Mouse (Mus musculus) erythroblast, embryonic 14.5 days (primary cell): ENCODE measurements around the gene Wdfy3. TPM values are rescaled to one million over a fixed set of nuclear protein-coding genes. Genes with fewer than 3 reads are reported as not detected.

Source experiments
- H3K27me3 ChIP-seq: 2 replicates; pipeline ENCODE4 v1.6.1; 2012; ENCODE audit warnings: inconsistent platforms; ENCODE audit not compliant: control insufficient read depth
- H3K36me3 ChIP-seq: 2 replicates; pipeline ENCODE4 v1.6.1; 2012; ENCODE audit warnings: mild to moderate bottlenecking, inconsistent platforms; ENCODE audit not compliant: control insufficient read depth
- H3K4me1 ChIP-seq: 2 replicates; pipeline ENCODE4 v1.6.1; 2012; ENCODE audit warnings: inconsistent platforms; ENCODE audit not compliant: control insufficient read depth
- H3K4me3 ChIP-seq: replicated peaks from 2 replicates; pipeline ENCODE3; 2012; ENCODE audit warnings: moderate library complexity, mild to moderate bottlenecking, inconsistent platforms
- H3K9me3 ChIP-seq: 2 replicates; pipeline ENCODE4 v1.6.1; 2012; ENCODE audit warnings: low read length, inconsistent platforms, mixed read lengths; ENCODE audit not compliant: control insufficient read depth
- GATA1 ChIP-seq: IDR thresholded peaks from 2 replicates; pipeline ENCODE4 v1.6.1; 2012; ENCODE audit warnings: low read length, inconsistent platforms, mixed read lengths
- TAL1 ChIP-seq: IDR thresholded peaks from 3 replicates; pipeline ENCODE4 v1.6.1; 2012; ENCODE audit warnings: low read length, inconsistent platforms, mixed read lengths
- polyA plus RNA-seq: library from polyadenylated mRNA; stranded (reverse); fragments of >175 nt; gene quantifications from 2 replicates; pipeline ENCODE4 v1.2.3, GENCODE M21; 2012

Gene Wdfy3
- polyA plus RNA-seq, 1 experiment, result 0.18 TPM

GRCm38 (mm10) chr5:101863946-101864345, 205.8 kb downstream of the Wdfy3 start:
- no peak for TF ChIP-seq GATA1
- TF ChIP-seq TAL1, result no peak
- Histone ChIP-seq H3K4me3 (no peak overlapping the region), H3K9me3 (no peaks in the 10 kb centered on the region), H3K27me3 (no peaks in the 10 kb centered on the region), H3K36me3 (peaks cover 71% of the 10 kb centered on the region), H3K4me1 (no peaks in the 10 kb centered on the region)

- Histone ChIP-seq H3K27me3 (no peaks in the 10 kb centered on the region), H3K4me3 (no peak overlapping the region), H3K9me3 (no peaks in the 10 kb centered on the region), H3K36me3 (peaks cover 68% of the 10 kb centered on the region), H3K4me1 (no peaks in the 10 kb centered on the region)
- TF ChIP-seq GATA1 (no peak), TAL1 (no peak)
Measured at GRCm38 (mm10) chr5:101862651-101863050, 207.1 kb downstream of the Wdfy3 start.

GRCm38 (mm10) chr5:101861786-101862571, 207.7 kb downstream of the Wdfy3 start:
- Histone ChIP-seq H3K27me3 (no peaks in the 10 kb centered on the region), H3K9me3 (no peaks in the 10 kb centered on the region), H3K4me1 (no peaks in the 10 kb centered on the region), H3K36me3 (peaks cover 74% of the 10 kb centered on the region), H3K4me3 (no peak overlapping the region)
- TF ChIP-seq TAL1 (no peak), GATA1 (no peak)

- TF ChIP-seq GATA1 (no peak), TAL1 (no peak)
- Histone ChIP-seq H3K27me3 (no peaks in the 10 kb centered on the region), H3K4me1 (no peaks in the 10 kb centered on the region), H3K4me3 (no peak overlapping the region), H3K36me3 (peaks cover 77% of the 10 kb centered on the region), H3K9me3 (no peaks in the 10 kb centered on the region)
Measured at GRCm38 (mm10) chr5:101858891-101859436, 210.8 kb downstream of the Wdfy3 start.

- H3K36me3 ChIP-seq, result peaks cover 75% of the 10 kb centered on the region
- H3K4me3 ChIP-seq, result no peak overlapping the region
- no peaks in the 10 kb centered on the region for H3K9me3 ChIP-seq
- no peak for TF ChIP-seq GATA1
- TF ChIP-seq TAL1, result no peak
- H3K4me1 ChIP-seq, result peaks cover 8% of the 10 kb centered on the region
- H3K27me3 ChIP-seq, result no peaks in the 10 kb centered on the region
Measured at GRCm38 (mm10) chr5:101855475-101855874, 214.2 kb downstream of the Wdfy3 start.

GRCm38 (mm10) chr5:101854667-101855066, 215.1 kb downstream of the Wdfy3 start:
- H3K36me3 ChIP-seq, result peaks cover 77% of the 10 kb centered on the region
- no peak for TF ChIP-seq GATA1
- TF ChIP-seq TAL1, result no peak
- no peak overlapping the region for H3K4me3 ChIP-seq
- no peaks in the 10 kb centered on the region for H3K9me3 ChIP-seq
- H3K4me1 ChIP-seq, result peaks cover 8% of the 10 kb centered on the region
- no peaks in the 10 kb centered on the region for H3K27me3 ChIP-seq

- peaks cover 77% of the 10 kb centered on the region for H3K36me3 ChIP-seq
- H3K4me1 ChIP-seq, result peaks cover 8% of the 10 kb centered on the region
- no peaks in the 10 kb centered on the region for H3K27me3 ChIP-seq
- no peak for TF ChIP-seq TAL1
- no peak for TF ChIP-seq GATA1
- no peaks in the 10 kb centered on the region for H3K9me3 ChIP-seq
- no peak overlapping the region for H3K4me3 ChIP-seq
Measured at GRCm38 (mm10) chr5:101854100-101854499, 215.6 kb downstream of the Wdfy3 start.

- Histone ChIP-seq H3K9me3 (no peaks in the 10 kb centered on the region), H3K27me3 (no peaks in the 10 kb centered on the region), H3K4me3 (no peak overlapping the region), H3K36me3 (peaks cover 81% of the 10 kb centered on the region), H3K4me1 (peaks cover 17% of the 10 kb centered on the region)
- TF ChIP-seq TAL1 (no peak), GATA1 (no peak)
Measured at GRCm38 (mm10) chr5:101852116-101852680, 217.5 kb downstream of the Wdfy3 start.

- TF ChIP-seq TAL1, result no peak
- no peak for TF ChIP-seq GATA1
- H3K4me1 ChIP-seq, result peaks cover 17% of the 10 kb centered on the region
- H3K4me3 ChIP-seq, result no peak overlapping the region
- H3K9me3 ChIP-seq, result no peaks in the 10 kb centered on the region
- H3K36me3 ChIP-seq, result peaks cover 90% of the 10 kb centered on the region
- H3K27me3 ChIP-seq, result no peaks in the 10 kb centered on the region
Measured at GRCm38 (mm10) chr5:101851133-101851532, 218.6 kb downstream of the Wdfy3 start.
